Mouse (Mus musculus): ENCODE results near the gene Cfhr1. TPM values are rescaled to one million over a fixed set of nuclear protein-coding genes. Genes with fewer than 3 reads are reported as not detected.

Cfhr1 gene
- polyA plus RNA-seq (2012; rRNA removed) (1.3 and 1.8 TPM in 2 replicates), polyA plus RNA-seq (2014; fragmentation: Nextera tagmentation; extraction: Ambion mirVana) (1.5 and 2.5 TPM in 2 replicates)

DNA sequence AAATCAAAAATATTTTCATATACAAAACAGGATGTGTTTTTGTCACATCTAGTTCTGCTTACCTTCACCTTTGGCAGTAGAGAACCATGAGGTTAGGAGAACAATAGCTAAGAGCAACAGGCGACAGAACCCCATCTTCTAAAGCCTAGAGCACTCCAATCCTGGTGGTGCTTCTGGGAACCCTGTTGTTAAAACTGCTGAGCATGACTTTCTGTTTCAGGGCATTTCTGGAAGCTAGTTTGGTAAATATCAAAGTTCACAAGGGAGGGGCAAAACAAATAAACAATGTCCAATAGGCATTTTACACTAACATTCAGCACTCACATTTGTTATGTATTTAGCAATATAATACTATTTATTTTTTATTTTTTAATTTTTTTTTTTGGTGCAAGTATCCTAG lies at the start of gene Cfhr1:
Gene Cfhr1 (minus strand): TSS at position 249 of the 400 bp plus-strand sequence.
- Histone ChIP-seq H3K9ac (replicated peaks) (no peak within 1 kb of the TSS), H3K4me2 (ENCODE audit: low read depth) (no peak within 1 kb of the TSS), H3K36me3 (replicated peaks; ENCODE audit: control insufficient read depth, insufficient read depth, low read depth) (no peaks in the 10 kb centered on the region), H3K4me3 (ENCODE audit: insufficient read depth in 1 of 2, low read depth in 2 of 2, low read length in 2 of 2) (no peak within 1 kb of the TSS), H3K27me3 (ENCODE audit: control insufficient read depth, insufficient read depth, low read length) (no peaks in the 10 kb centered on the region), H3K9me3 (ENCODE audit: control insufficient read depth, low read length) (no peaks in the 10 kb centered on the region), H3K27ac (no peak within 1 kb of the TSS), H3K4me1 (replicated peaks; ENCODE audit: control insufficient read depth in 2 of 2, insufficient read depth in 2 of 2, low read length in 1 of 2) (no peaks in the 10 kb centered on the region)
- TF ChIP-seq CTCF (IDR thresholded peaks at IDR 0.05; ENCODE audit: low read depth) (no peak), EP300 (IDR thresholded peaks at IDR 0.05; ENCODE audit: low read depth) (no peak)
- ATAC-seq (ENCODE audit: insufficient read depth), result no peak
- 37% methylated on average over 1 of the region's 1 CpGs for WGBS (ENCODE audit: insufficient replicate concordance)
- peak in 1 of 3 experiments; percentile 2 for DNase-seq (ENCODE audit: low read depth in 3 of 3, low spot score in 3 of 3)

DNA sequence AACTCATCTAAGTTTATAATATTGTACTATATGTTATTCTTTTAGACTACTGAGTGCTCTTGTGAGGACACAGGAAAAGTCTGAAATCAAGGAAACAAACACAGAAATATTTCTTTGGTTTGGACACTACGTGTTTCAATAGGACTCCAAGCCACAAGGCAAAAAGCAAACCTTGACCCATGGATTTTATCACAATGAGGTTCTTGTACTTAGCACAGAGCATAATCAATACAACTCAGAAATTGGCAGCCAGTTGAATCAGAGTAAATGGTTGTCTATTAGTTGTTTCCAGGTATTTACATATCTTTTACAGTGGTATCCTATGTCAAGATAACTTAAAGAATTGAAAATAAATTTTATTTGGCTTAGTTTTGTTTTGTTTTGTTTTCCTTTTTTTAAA lies 8.8 kb downstream of the Cfhr1 start:
- Histone ChIP-seq H3K4me2 (ENCODE audit: low read depth) (no peak overlapping the region), H3K9ac (replicated peaks) (no peak overlapping the region), H3K4me3 (ENCODE audit: insufficient read depth in 1 of 2, low read depth in 2 of 2, low read length in 2 of 2) (no peak overlapping the region), H3K27ac (no peak overlapping the region), H3K36me3 (replicated peaks; ENCODE audit: control insufficient read depth, insufficient read depth, low read depth) (no peaks in the 10 kb centered on the region), H3K27me3 (ENCODE audit: control insufficient read depth, insufficient read depth, low read length) (no peaks in the 10 kb centered on the region), H3K4me1 (replicated peaks; ENCODE audit: control insufficient read depth in 2 of 2, insufficient read depth in 2 of 2, low read length in 1 of 2) (no peaks in the 10 kb centered on the region), H3K9me3 (ENCODE audit: control insufficient read depth, low read length) (no peaks in the 10 kb centered on the region)
- DNase-seq (ENCODE audit: low read depth in 3 of 3, low spot score in 3 of 3), result no peak
- TF ChIP-seq CTCF (IDR thresholded peaks at IDR 0.05; ENCODE audit: low read depth) (no peak), EP300 (IDR thresholded peaks at IDR 0.05; ENCODE audit: low read depth) (no peak)
- WGBS (ENCODE audit: insufficient replicate concordance), result 43% methylated on average over 1 of the region's 1 CpGs
- ATAC-seq (ENCODE audit: insufficient read depth), result no peak

DNA sequence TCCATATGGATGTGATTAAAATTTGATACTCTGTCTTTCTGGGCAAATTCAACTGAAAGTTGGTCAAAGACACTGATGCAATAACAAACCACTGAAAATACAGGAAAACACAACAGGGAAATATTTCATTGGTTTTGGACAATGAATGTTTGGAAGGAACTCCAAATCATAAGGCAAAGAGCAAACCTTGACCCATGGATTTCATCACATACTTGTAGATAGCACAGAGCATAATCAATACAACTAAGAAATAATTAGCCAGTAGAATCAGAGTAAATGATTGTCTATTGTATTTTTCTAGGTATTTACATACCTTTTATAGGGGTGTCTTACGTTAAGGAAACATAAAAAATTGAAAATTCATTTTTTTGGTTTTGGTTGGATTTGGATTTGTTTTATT lies 11.5 kb downstream of the Cfhr1 start:
- ATAC-seq (ENCODE audit: insufficient read depth), result no peak
- no peak overlapping the region for H3K4me3 ChIP-seq (ENCODE audit: insufficient read depth in 1 of 2, low read depth in 2 of 2, low read length in 2 of 2)
- no peaks in the 10 kb centered on the region for H3K36me3 ChIP-seq (replicated peaks; ENCODE audit: control insufficient read depth, insufficient read depth, low read depth)
- no peaks in the 10 kb centered on the region for H3K4me1 ChIP-seq (replicated peaks; ENCODE audit: control insufficient read depth in 2 of 2, insufficient read depth in 2 of 2, low read length in 1 of 2)
- H3K9ac ChIP-seq (replicated peaks), result no peak overlapping the region
- H3K4me2 ChIP-seq (ENCODE audit: low read depth), result no peak overlapping the region
- TF ChIP-seq EP300 (IDR thresholded peaks at IDR 0.05; ENCODE audit: low read depth) (no peak), CTCF (IDR thresholded peaks at IDR 0.05; ENCODE audit: low read depth) (no peak)
- no peak for DNase-seq (ENCODE audit: low read depth in 3 of 3, low spot score in 3 of 3)
- H3K27ac ChIP-seq, result no peak overlapping the region
- WGBS (ENCODE audit: insufficient replicate concordance), result 46% methylated on average over 1 of the region's 1 CpGs
- no peaks in the 10 kb centered on the region for H3K27me3 ChIP-seq (ENCODE audit: control insufficient read depth, insufficient read depth, low read length)
- no peaks in the 10 kb centered on the region for H3K9me3 ChIP-seq (ENCODE audit: control insufficient read depth, low read length)

DNA sequence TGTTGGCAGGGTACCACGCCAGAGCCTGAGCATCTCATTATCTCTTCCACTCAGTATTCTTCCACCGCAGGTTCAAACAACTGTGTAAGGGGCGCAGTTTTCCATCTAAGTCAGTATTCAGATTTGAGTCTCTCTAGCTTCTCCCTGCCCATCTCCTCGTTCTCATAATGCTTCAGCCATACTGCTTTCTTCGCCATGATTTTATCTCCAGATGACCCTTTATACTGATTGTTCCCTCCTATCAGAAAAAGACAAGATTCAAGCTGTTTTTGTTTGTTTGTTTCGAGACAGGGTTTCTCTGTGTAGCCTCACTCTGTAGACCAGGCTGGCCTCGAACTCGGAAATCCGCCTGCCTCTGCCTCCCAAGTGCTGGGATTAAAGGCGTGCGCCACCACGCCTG lies 45.5 kb downstream of the Cfhr1 start:
- Histone ChIP-seq H3K27ac (no peak overlapping the region), H3K4me3 (ENCODE audit: insufficient read depth in 1 of 2, low read depth in 2 of 2, low read length in 2 of 2) (no peak overlapping the region), H3K27me3 (ENCODE audit: control insufficient read depth, insufficient read depth, low read length) (no peaks in the 10 kb centered on the region), H3K36me3 (replicated peaks; ENCODE audit: control insufficient read depth, insufficient read depth, low read depth) (no peaks in the 10 kb centered on the region), H3K9me3 (ENCODE audit: control insufficient read depth, low read length) (no peaks in the 10 kb centered on the region), H3K4me1 (replicated peaks; ENCODE audit: control insufficient read depth in 2 of 2, insufficient read depth in 2 of 2, low read length in 1 of 2) (no peaks in the 10 kb centered on the region), H3K9ac (replicated peaks) (no peak overlapping the region), H3K4me2 (ENCODE audit: low read depth) (no peak overlapping the region)
- DNase-seq (ENCODE audit: low read depth in 3 of 3, low spot score in 3 of 3), result no peak
- WGBS (ENCODE audit: insufficient replicate concordance), result 74% methylated on average over 12 of the region's 12 CpGs
- ATAC-seq (ENCODE audit: insufficient read depth), result no peak
- TF ChIP-seq EP300 (IDR thresholded peaks at IDR 0.05; ENCODE audit: low read depth) (no peak), CTCF (IDR thresholded peaks at IDR 0.05; ENCODE audit: low read depth) (no peak)

DNA sequence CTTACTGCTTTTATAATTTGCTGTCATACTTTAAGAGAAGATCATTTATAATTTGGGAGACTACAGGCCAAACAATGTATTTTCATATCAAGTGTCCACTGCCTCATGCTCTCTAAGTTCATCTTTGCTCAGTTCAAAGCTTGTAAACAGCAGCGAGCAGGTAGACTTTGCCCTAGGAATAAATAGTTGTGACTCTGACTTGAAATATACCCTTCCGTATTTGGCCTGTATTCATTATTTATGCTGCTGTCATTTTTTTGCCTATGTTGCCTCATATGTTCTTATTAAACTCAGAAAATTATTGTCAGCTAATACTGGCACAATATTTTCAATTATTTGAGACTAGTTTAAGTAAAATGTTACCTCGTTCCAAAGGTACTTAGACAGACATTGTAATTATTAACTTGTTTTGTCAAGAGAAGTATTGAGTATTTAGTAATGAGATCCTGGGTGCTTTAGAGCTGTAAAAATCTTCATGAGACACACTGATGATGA lies 58.8 kb downstream of the Cfhr1 start, which contains the start of gene F13b:
Gene F13b (plus strand): TSS at position 445 of the 495 bp plus-strand sequence.
- Histone ChIP-seq H3K4me3 (ENCODE audit: insufficient read depth in 1 of 2, low read depth in 2 of 2, low read length in 2 of 2) (no peak within 1 kb of the TSS), H3K9ac (replicated peaks) (no peak within 1 kb of the TSS), H3K4me2 (ENCODE audit: low read depth) (peak within 1 kb of the TSS; percentile 21), H3K9me3 (ENCODE audit: control insufficient read depth, low read length) (no peaks in the 10 kb centered on the region), H3K27me3 (ENCODE audit: control insufficient read depth, insufficient read depth, low read length) (no peaks in the 10 kb centered on the region), H3K27ac (no peak within 1 kb of the TSS), H3K4me1 (replicated peaks; ENCODE audit: control insufficient read depth in 2 of 2, insufficient read depth in 2 of 2, low read length in 1 of 2) (no peaks in the 10 kb centered on the region), H3K36me3 (replicated peaks; ENCODE audit: control insufficient read depth, insufficient read depth, low read depth) (no peaks in the 10 kb centered on the region)
- no peak for TF ChIP-seq EP300 (IDR thresholded peaks at IDR 0.05; ENCODE audit: low read depth)
- no peak for TF ChIP-seq CTCF (IDR thresholded peaks at IDR 0.05; ENCODE audit: low read depth)
- peak in 1 of 3 experiments; percentile 6 for DNase-seq (ENCODE audit: low read depth in 3 of 3, low spot score in 3 of 3)
- no peak for ATAC-seq (ENCODE audit: insufficient read depth)
- WGBS (ENCODE audit: insufficient replicate concordance), result 64% methylated on average over 3 of the region's 3 CpGs

Measured in liver, embryonic 14.5 days (tissue).